Mouse (Mus musculus) ovary, adult 18-20 months (tissue): ENCODE results near the gene Rpl10-ps3.

Experiments used
- DNase-seq: peaks from one replicate; pipeline ENCODE4 v3.0.0; 2022; ENCODE audit warnings: low spot score, mixed read lengths

Rpl10-ps3 gene

DNA sequence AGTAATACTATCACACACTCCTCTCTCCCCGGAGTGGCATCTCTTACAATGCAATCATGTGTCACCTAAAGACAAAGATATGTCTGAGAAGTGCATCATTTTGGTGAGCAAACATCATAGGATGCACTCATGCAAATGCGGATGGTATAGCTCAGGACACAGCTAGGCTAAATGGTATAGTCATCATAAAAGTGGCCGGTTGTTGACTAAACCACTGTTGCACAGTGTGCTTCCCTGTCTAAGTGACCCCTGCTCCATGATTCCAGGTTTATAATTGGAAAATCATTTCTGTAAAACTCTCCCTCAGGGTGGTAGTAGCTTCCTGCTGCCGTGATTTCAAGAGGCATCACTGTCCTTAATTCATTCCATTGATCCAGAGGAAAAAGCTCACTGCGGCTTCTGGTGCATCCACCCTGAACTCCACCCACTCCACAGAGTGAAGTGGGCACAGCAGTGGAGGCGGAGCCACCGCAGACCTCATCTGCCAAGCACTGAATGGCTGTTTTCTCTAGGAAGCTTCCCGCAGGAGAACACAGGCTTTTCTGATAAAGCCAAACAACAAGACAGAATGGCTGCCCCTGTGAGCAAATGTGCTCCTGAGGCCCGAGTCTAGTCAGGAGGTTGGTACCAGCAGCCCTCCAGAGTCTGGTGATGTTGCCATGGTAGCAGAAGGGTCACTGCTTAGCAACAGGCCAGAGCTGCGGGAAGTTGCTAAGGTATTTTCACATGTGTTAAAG lies 38.9 kb downstream of the Rpl10-ps3 start:
- no peak for DNase-seq

DNA sequence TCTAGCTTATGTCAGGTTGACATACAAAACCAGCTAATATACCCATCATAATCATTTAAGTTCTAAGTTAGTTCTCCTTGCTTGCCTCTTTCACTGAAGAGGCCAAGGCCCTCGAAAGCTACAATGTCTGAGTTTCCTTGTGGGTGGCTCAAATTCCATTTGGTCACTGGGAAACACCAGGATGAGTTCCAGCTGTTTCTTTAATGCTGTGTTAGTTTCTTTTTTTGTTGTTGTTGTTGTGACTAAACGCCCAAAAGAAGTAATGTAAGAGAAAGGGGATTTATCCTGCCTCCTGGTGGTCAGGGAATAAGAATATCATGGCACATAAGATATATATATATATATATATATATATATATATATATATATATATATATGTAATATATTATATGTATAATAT lies 39.7 kb downstream of the Rpl10-ps3 start:
- DNase-seq = no peak

DNA sequence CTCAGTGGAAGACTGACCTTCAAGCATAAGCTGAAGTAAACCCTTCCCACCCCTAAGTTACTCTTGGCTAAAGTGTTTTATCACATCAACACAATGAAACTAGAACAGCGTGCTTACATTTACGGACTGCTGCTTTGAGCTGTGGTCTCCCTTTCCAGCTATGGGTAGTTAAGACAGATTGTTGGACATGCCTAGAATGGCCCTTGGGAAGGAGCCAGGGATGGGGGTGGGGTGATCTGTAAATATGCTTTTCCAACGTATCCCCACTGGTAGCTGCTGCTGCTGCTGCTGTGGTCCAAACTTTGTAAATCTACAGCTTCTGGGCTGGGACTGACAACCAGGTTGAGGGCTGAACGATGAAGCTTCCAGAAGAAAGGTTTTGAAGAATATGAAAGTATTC lies 40.8 kb downstream of the Rpl10-ps3 start:
- DNase-seq = no peak

DNA sequence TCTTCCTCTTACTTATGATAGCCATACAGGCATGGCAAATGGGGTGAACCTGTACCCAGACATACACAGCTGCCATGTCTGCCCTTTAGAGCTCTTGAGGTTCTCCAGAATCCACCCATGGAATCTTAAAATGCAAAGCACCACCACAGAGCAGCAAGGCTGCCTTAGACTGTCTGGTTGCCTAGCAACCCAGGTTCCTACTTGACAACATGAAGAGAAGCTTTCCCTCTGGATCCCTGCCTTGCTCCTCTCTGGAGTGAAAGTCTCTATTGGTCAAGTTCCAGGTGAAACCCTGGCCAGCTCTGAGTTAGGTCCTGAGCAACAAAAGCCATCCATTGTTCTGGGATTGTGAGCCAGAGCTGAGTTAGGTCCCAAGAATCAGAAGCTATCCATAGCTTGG lies 43.0 kb downstream of the Rpl10-ps3 start:
- DNase-seq = no peak

DNA sequence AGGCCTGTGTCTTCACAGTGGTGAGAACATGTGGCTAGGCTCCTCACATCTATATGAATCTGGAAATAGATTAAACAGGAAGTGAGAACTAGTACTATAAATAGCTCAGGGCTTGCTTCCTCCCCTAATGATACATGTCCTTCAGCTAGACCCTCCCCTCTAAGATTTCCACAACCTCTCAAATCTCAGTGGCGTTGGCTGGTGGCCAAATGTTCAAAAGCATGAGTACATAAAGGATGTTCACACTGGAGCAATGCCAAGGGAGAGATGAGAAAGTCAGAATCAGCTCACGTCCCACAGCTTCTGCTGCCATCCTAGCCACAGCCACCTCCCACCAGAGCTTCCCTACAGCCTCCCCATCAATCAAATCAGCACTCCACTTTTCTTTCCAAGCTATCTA lies 46.4 kb downstream of the Rpl10-ps3 start:
- DNase-seq = no peak
